Mouse (Mus musculus): ENCODE data around the gene Mup14. TPM values are rescaled to one million over a fixed set of nuclear protein-coding genes. Genes with fewer than 3 reads are reported as not detected.
"Not testable (repeated sequence)": the region's sequence is repeated elsewhere in the genome, so short reads cannot be mapped to it uniquely, and the experiment has no call there.

Mup14 gene
- not detected in 2 replicates for total RNA-seq (2014; rRNA removed)
- not detected in 2 replicates for polyA plus RNA-seq (2015; fragmentation: Nextera tagmentation; extraction: Ambion mirVana)

DNA sequence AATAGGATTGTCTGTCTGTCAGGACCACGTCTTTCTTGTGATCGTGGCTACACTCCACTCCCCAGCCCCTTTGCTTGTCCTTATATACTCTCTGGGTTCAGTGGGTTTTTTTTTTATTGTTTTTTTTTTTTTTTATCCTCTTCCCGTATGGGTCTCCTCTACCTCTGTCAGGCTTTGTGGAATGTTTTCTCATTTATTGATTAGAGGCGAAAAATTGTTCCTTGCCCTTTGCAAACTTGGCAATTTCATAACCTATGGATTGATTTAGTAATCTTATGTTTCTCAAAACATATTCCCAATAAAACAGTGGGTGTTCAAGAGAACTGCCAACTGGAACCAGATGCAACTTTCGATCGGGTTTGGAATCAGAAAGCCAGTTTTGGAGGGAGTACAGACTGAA lies at the start of gene Mup14:
Mup14 (minus strand) TSS at position 101 of the 400 bp plus-strand sequence.
- not testable (repeated sequence) for H3K4me3 ChIP-seq (ENCODE audit: low read depth, low read length); ATAC-seq; H3K4me2 ChIP-seq (ENCODE audit: low read depth); H3K27me3 ChIP-seq (ENCODE audit: insufficient read depth, low read length); H3K27ac ChIP-seq (ENCODE audit: low read depth, low read length); H3K36me3 ChIP-seq (ENCODE audit: insufficient read depth); H3K4me1 ChIP-seq (ENCODE audit: insufficient read depth); H3K9me3 ChIP-seq (ENCODE audit: low read length); DNase-seq; H3K9ac ChIP-seq
- WGBS: 91% methylated on average over 4 of the region's 6 CpGs

DNA sequence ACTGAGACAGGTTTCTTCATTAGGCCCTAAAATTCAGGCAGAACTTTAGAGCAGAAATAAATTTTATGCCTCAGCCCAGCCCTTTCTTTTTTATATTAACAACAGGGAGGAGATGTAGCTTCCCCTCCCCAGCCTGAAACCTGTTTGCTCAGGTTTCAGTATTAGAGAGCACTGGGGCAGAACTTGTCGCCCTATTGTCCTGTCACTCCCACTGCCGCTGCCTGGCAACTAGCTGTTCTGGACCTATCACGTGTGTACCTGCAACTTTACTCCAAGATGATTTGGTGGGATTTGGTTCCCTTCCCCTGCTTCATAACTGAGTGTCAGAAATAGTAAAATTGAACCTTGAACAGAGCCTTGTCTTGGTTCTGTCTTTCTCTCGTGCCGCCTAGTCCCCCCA lies 34.3 kb upstream of the Mup14 start:
- H3K27me3 ChIP-seq (ENCODE audit: insufficient read depth, low read length); H3K4me1 ChIP-seq (ENCODE audit: insufficient read depth); ATAC-seq; DNase-seq; H3K4me2 ChIP-seq (ENCODE audit: low read depth); H3K36me3 ChIP-seq (ENCODE audit: insufficient read depth); H3K9me3 ChIP-seq (ENCODE audit: low read length); H3K9ac ChIP-seq; H3K27ac ChIP-seq (ENCODE audit: low read depth, low read length); H3K4me3 ChIP-seq (ENCODE audit: low read depth, low read length): not testable (repeated sequence)
- WGBS: 77% methylated on average over 3 of the region's 5 CpGs

Other genes starting within 250 kb of the Mup14 start
- gene Mup13, start 75.7 kb downstream of the Mup14 start, total RNA-seq (2014; rRNA removed): not detected in 2 replicates
- gene Mup13, start 75.7 kb downstream of the Mup14 start, polyA plus RNA-seq (2015; fragmentation: Nextera tagmentation; extraction: Ambion mirVana): not detected in 2 replicates
- gene Mup15, start 135.7 kb upstream of the Mup14 start, total RNA-seq (2014; rRNA removed): not detected in 2 replicates
- gene Mup15, start 135.7 kb upstream of the Mup14 start, polyA plus RNA-seq (2015; fragmentation: Nextera tagmentation; extraction: Ambion mirVana): not detected in 2 replicates
- not detected in 2 replicates for gene Mup16, start 215.5 kb upstream of the Mup14 start, total RNA-seq (2014; rRNA removed)
- not detected in 2 replicates for gene Mup16, start 215.5 kb upstream of the Mup14 start, polyA plus RNA-seq (2015; fragmentation: Nextera tagmentation; extraction: Ambion mirVana)